Mouse (Mus musculus): ENCODE data around the gene Pkd2. TPM values are rescaled to one million over a fixed set of nuclear protein-coding genes. Genes with fewer than 3 reads are reported as not detected.

The Pkd2 gene
- polyA plus RNA-seq, 1 experiment from 2014 or later: 6.8 TPM

DNA sequence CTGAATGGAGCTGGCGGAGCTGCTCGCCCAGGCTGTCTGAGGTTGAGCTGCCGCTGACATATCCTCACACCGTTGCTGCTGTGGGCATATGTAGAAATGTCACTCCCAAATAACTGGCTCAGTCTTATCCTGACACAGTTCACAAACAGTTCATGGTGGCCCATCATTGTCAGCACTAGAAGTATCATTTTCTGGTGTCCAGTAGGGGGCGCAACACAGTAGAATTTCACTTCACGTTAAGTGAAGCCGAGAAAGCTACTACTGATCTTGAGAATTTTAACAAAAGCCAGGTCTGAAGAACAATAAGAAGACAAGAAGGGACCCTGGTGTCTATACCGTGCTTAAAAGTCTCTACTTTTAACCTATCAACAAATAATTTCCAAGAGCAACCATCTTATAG, 13.1 kb downstream of the Pkd2 start:
- no peaks in the 10 kb centered on the region for H3K4me1 ChIP-seq (replicated peaks; ENCODE audit: control insufficient read depth, insufficient read depth, low read length)
- no peak overlapping the region for H3K4me3 ChIP-seq (ENCODE audit: low read depth, low read length)
- H3K9me3 ChIP-seq (ENCODE audit: control insufficient read depth, low read length): no peaks in the 10 kb centered on the region
- ATAC-seq (replicated peaks; ENCODE audit: low FRiP score) (no peak), DNase-seq (ENCODE audit: low spot score) (no peak)
- no peak overlapping the region for H3K4me2 ChIP-seq
- no peak overlapping the region for H3K27ac ChIP-seq (ENCODE audit: low read depth, low read length)
- H3K36me3 ChIP-seq (ENCODE audit: control insufficient read depth, insufficient read depth, low read length): peaks cover 6% of the 10 kb centered on the region; the same call in 1 of the 2 replicates
- H3K27me3 ChIP-seq (replicated peaks; ENCODE audit: control insufficient read depth, insufficient read depth, low read length): no peaks in the 10 kb centered on the region
- H3K9ac ChIP-seq (ENCODE audit: low read depth, low read length): no peak overlapping the region
- 91% methylated on average over 8 of the region's 8 CpGs for WGBS

DNA sequence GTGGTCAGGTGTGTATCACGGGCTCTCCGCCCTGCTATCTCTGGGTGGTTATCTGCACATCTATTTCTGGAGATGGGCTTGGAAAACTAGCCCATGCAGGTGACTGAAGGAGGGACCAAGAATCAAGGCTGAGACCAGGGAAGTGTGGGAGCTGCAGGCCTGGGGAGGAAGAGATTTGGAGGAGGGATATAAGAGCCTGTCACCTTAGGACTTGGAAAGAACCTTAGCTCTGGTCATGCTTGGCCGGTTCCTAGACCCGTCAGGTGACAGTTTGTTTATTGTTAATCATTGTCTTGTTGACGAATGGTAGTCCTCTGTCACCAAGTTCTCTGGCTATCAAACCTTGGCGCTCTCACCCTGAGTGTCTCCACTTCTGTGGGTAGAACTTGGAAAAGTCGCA, 21.1 kb downstream of the Pkd2 start:
- no peaks in the 10 kb centered on the region for H3K4me1 ChIP-seq (replicated peaks; ENCODE audit: control insufficient read depth, insufficient read depth, low read length)
- no peak overlapping the region for H3K4me3 ChIP-seq (ENCODE audit: low read depth, low read length)
- WGBS: 82% methylated on average over 7 of the region's 7 CpGs
- DNase-seq (ENCODE audit: low spot score) (no peak), ATAC-seq (replicated peaks; ENCODE audit: low FRiP score) (no peak)
- peaks cover 8% of the 10 kb centered on the region; the same call in 1 of the 2 replicates for H3K36me3 ChIP-seq (ENCODE audit: control insufficient read depth, insufficient read depth, low read length)
- H3K27me3 ChIP-seq (replicated peaks; ENCODE audit: control insufficient read depth, insufficient read depth, low read length): no peaks in the 10 kb centered on the region
- H3K9ac ChIP-seq (ENCODE audit: low read depth, low read length): no peak overlapping the region
- H3K27ac ChIP-seq (ENCODE audit: low read depth, low read length): no peak overlapping the region
- H3K9me3 ChIP-seq (ENCODE audit: control insufficient read depth, low read length): no peaks in the 10 kb centered on the region
- H3K4me2 ChIP-seq: no peak overlapping the region

DNA sequence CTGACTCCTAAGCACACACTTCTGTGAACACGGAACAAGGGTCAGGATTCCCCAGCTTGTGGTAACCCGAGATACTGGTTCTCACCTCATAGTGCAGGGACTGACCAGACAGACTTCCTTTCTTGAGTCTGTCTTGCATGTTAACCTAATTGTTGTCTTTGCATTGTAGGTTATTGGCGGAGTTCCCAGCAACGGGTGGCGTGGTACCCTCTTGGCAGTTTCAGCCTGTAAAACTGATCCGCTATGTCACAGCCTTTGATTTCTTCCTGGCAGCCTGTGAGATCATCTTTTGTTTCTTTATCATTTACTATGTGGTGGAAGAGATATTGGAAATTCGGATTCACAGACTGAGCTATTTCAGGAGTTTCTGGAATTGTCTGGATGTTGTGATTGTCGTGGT, 23.6 kb downstream of the Pkd2 start:
- Histone ChIP-seq H3K9me3 (ENCODE audit: control insufficient read depth, low read length) (no peaks in the 10 kb centered on the region), H3K4me3 (ENCODE audit: low read depth, low read length) (no peak overlapping the region), H3K9ac (ENCODE audit: low read depth, low read length) (no peak overlapping the region), H3K27ac (ENCODE audit: low read depth, low read length) (no peak overlapping the region), H3K4me1 (replicated peaks; ENCODE audit: control insufficient read depth, insufficient read depth, low read length) (no peaks in the 10 kb centered on the region), H3K27me3 (replicated peaks; ENCODE audit: control insufficient read depth, insufficient read depth, low read length) (no peaks in the 10 kb centered on the region), H3K4me2 (no peak overlapping the region), H3K36me3 (ENCODE audit: control insufficient read depth, insufficient read depth, low read length) (peaks cover 9% of the 10 kb centered on the region)
- 82% methylated on average over 8 of the region's 8 CpGs for WGBS
- DNase-seq (ENCODE audit: low spot score) (no peak), ATAC-seq (replicated peaks; ENCODE audit: low FRiP score) (no peak)

DNA sequence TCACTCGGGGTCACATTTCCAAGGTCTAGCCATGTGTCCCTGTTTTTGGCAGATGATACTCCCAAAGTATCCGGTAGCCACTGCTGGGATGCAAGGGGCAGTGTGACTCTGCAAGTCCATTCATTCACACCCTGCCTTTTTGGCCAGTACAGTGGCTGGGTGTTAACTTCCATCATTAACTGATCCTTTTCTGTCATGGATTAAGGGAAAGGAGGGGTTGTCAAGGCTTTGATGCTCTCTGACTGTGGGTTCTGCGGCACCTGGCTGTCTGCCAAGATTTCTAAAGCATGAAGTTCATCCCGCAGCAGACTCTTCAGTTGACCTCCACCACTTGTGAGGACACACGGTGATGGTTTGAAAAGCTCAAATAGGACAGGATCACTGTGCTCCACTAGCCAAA, 32.3 kb downstream of the Pkd2 start:
- no peaks in the 10 kb centered on the region for H3K9me3 ChIP-seq (ENCODE audit: control insufficient read depth, low read length)
- H3K27ac ChIP-seq (ENCODE audit: low read depth, low read length): no peak overlapping the region
- DNase-seq (ENCODE audit: low spot score): no peak
- no peak overlapping the region for H3K9ac ChIP-seq (ENCODE audit: low read depth, low read length)
- peaks cover 9% of the 10 kb centered on the region for H3K36me3 ChIP-seq (ENCODE audit: control insufficient read depth, insufficient read depth, low read length)
- H3K27me3 ChIP-seq (replicated peaks; ENCODE audit: control insufficient read depth, insufficient read depth, low read length): no peaks in the 10 kb centered on the region
- no peak for ATAC-seq (replicated peaks; ENCODE audit: low FRiP score)
- no peak overlapping the region for H3K4me2 ChIP-seq
- no peaks in the 10 kb centered on the region for H3K4me1 ChIP-seq (replicated peaks; ENCODE audit: control insufficient read depth, insufficient read depth, low read length)
- H3K4me3 ChIP-seq (ENCODE audit: low read depth, low read length): no peak overlapping the region
- WGBS: 75% methylated on average over 5 of the region's 5 CpGs

DNA sequence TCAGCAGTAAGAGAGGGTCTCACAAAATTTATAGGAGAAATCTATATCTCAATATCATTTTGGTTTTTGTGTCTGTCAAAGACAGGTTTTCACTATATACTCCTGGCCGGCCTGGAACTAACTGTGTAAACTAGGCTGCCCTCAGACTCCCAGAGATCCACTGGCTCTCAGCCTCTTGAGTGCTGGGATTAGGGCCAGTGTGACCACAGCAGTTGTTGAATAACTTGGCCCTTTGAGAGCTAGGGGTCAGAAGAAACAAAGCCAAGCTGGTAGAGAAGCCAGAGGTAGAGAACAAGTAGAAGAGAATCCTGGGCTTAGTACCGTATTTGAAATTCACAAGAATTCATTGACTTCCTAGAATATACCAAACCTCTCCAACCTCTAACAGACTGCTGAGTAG, 45.6 kb downstream of the Pkd2 start:
- H3K36me3 ChIP-seq (ENCODE audit: control insufficient read depth, insufficient read depth, low read length): peaks cover 9% of the 10 kb centered on the region
- H3K27ac ChIP-seq (ENCODE audit: low read depth, low read length): no peak overlapping the region
- H3K4me1 ChIP-seq (replicated peaks; ENCODE audit: control insufficient read depth, insufficient read depth, low read length): peaks cover 7% of the 10 kb centered on the region; the same call in 1 of the 2 replicates
- no peak overlapping the region for H3K4me2 ChIP-seq
- no peak overlapping the region for H3K9ac ChIP-seq (ENCODE audit: low read depth, low read length)
- no peaks in the 10 kb centered on the region for H3K27me3 ChIP-seq (replicated peaks; ENCODE audit: control insufficient read depth, insufficient read depth, low read length)
- no peaks in the 10 kb centered on the region for H3K9me3 ChIP-seq (ENCODE audit: control insufficient read depth, low read length)
- no peak overlapping the region for H3K4me3 ChIP-seq (ENCODE audit: low read depth, low read length)
- ATAC-seq (replicated peaks; ENCODE audit: low FRiP score) (no peak), DNase-seq (ENCODE audit: low spot score) (no peak)
- WGBS: 94% methylated on average over 2 of the region's 2 CpGs

DNA sequence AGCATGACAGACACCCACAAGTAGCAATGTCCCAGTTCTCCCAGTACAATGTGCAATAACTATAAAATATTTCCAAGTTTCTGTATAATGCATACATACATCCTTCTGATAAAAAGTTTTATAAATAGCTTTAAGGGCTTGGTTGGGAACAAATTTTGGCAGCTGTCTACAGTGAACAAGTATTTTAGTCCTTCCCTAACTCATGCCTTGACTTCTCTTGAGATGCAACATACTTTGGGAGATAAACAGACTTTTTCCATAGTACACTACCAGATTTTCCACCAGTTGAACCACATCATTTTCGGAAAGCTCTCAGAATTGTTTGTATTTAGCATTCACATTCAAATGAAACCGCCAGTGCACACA, 48.6 kb downstream of the Pkd2 start:
- Histone ChIP-seq H3K4me2 (peak overlapping the region; percentile 86), H3K9me3 (ENCODE audit: control insufficient read depth, low read length) (no peaks in the 10 kb centered on the region), H3K27me3 (replicated peaks; ENCODE audit: control insufficient read depth, insufficient read depth, low read length) (no peaks in the 10 kb centered on the region), H3K9ac (ENCODE audit: low read depth, low read length) (0 out of 2 replicates have a peak overlapping the region, but pooled peaks have one; percentile 34), H3K36me3 (ENCODE audit: control insufficient read depth, insufficient read depth, low read length) (peaks cover 8% of the 10 kb centered on the region), H3K4me1 (replicated peaks; ENCODE audit: control insufficient read depth, insufficient read depth, low read length) (peaks cover 7% of the 10 kb centered on the region; the same call in 1 of the 2 replicates), H3K4me3 (ENCODE audit: low read depth, low read length) (peak overlapping the region; percentile 83), H3K27ac (ENCODE audit: low read depth, low read length) (no peak overlapping the region)
- ATAC-seq (replicated peaks; ENCODE audit: low FRiP score): no peak
- no peak for DNase-seq (ENCODE audit: low spot score)
- 1% methylated on average over 2 of the region's 2 CpGs for WGBS

DNA sequence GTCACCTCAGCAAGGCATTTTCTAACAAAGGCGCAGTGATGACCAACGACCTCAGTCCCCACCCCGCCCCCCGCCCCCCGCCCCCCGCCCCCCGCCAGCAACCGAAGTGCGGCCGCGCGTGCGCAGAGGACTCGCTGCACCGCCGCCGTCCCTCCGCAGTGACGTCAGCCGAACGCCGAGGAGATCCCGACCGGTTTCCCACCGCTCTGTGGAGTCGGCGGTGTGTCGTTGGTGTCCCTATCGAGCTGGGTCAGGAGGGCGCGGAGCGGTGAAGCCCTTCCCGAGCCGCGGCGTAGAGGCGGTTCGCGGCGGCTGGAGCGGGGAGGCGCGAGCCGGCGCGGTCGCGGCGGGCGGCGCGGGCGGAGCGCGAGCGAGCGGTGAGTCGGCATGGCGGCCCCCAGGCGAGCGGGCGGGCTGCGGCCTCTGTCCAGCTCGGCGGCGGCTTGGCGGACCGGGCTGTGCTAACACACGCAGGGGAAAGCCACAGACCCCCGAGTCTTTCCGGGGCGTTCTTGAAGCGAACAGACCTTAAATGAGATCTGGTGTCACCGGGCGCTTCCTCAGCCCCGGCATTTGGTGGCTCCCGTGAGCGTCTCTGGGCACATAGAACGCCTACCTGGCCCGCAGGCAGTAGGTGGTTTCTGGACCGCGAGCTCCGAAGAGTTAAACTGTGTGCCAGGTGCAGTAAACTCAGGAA, 49.1 kb downstream of the Pkd2 start, which contains the start of gene BC005561:
Gene BC005561, plus strand, starts transcription at position 158 of the 697 bp plus-strand sequence.
- Histone ChIP-seq H3K4me2 (peak within 1 kb of the TSS; percentile 86), H3K9ac (ENCODE audit: low read depth, low read length) (peak within 1 kb of the TSS; percentile 89), H3K27me3 (replicated peaks; ENCODE audit: control insufficient read depth, insufficient read depth, low read length) (no peaks in the 10 kb centered on the region), H3K9me3 (ENCODE audit: control insufficient read depth, low read length) (no peaks in the 10 kb centered on the region), H3K27ac (ENCODE audit: low read depth, low read length) (peak within 1 kb of the TSS; percentile 86), H3K4me3 (ENCODE audit: low read depth, low read length) (peak within 1 kb of the TSS; percentile 83), H3K36me3 (ENCODE audit: control insufficient read depth, insufficient read depth, low read length) (peaks cover 9% of the 10 kb centered on the region), H3K4me1 (replicated peaks; ENCODE audit: control insufficient read depth, insufficient read depth, low read length) (peaks cover 7% of the 10 kb centered on the region; the same call in 1 of the 2 replicates)
- ATAC-seq (replicated peaks; ENCODE audit: low FRiP score): peak; percentile 91
- WGBS: under 1% methylated on average over 78 of the region's 83 CpGs
- peak; percentile 86 for DNase-seq (ENCODE audit: low spot score)

DNA sequence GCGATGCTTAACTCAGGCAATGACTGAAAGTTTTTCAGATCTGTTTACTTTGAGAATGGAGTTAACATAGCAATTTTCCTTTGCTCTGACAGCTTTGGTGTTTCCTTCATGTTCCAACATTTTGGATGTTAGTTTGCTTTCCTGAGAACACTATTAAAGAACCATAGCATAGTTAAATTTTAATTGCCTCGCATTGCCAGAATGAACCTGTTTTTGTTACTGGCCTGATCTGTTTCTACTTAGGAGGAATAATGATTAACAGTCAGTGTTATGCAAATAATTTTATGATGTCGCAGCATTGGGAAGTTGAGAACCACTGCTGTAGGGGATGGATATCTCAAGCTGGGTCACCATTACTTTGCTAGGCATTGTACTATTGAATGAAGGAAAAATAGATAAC, 52.0 kb downstream of the Pkd2 start:
- Histone ChIP-seq H3K36me3 (ENCODE audit: control insufficient read depth, insufficient read depth, low read length) (peaks cover 15% of the 10 kb centered on the region; the same call in 1 of the 2 replicates), H3K4me2 (no peak overlapping the region), H3K27ac (ENCODE audit: low read depth, low read length) (no peak overlapping the region), H3K9ac (ENCODE audit: low read depth, low read length) (no peak overlapping the region), H3K4me1 (replicated peaks; ENCODE audit: control insufficient read depth, insufficient read depth, low read length) (peaks cover 7% of the 10 kb centered on the region; the same call in 1 of the 2 replicates), H3K4me3 (ENCODE audit: low read depth, low read length) (no peak overlapping the region), H3K27me3 (replicated peaks; ENCODE audit: control insufficient read depth, insufficient read depth, low read length) (no peaks in the 10 kb centered on the region), H3K9me3 (ENCODE audit: control insufficient read depth, low read length) (peaks cover 4% of the 10 kb centered on the region; the same call in 1 of the 2 replicates)
- ATAC-seq (replicated peaks; ENCODE audit: low FRiP score) (no peak), DNase-seq (ENCODE audit: low spot score) (no peak)
- WGBS: 94% methylated on average over 3 of the region's 3 CpGs

DNA sequence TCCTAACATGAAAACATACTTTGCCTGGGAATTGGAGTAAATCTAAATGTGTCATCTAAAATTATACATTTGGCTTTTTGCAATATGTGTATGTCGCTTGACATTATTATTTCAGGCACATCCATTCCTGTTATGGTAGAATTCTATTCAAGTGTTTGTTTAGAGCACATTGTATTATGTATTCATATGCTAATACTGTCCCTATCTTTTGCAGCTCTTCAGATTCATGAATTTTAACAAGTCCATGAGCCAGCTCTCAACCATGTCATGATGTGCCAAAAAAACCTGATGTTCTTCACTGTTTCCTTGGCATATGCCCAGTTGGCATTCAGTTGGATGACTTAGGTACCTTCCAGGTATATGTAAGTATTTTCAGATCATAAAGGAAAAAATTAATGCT, 79.4 kb downstream of the Pkd2 start:
- Histone ChIP-seq H3K4me3 (ENCODE audit: low read depth, low read length) (no peak overlapping the region), H3K4me1 (replicated peaks; ENCODE audit: control insufficient read depth, insufficient read depth, low read length) (no peaks in the 10 kb centered on the region), H3K27ac (ENCODE audit: low read depth, low read length) (no peak overlapping the region), H3K4me2 (no peak overlapping the region), H3K9me3 (ENCODE audit: control insufficient read depth, low read length) (no peaks in the 10 kb centered on the region), H3K9ac (ENCODE audit: low read depth, low read length) (no peak overlapping the region), H3K36me3 (ENCODE audit: control insufficient read depth, insufficient read depth, low read length) (peaks cover 16% of the 10 kb centered on the region; the same call in 1 of the 2 replicates), H3K27me3 (replicated peaks; ENCODE audit: control insufficient read depth, insufficient read depth, low read length) (no peaks in the 10 kb centered on the region)
- ATAC-seq (replicated peaks; ENCODE audit: low FRiP score): no peak
- WGBS: 84% methylated on average over 1 of the region's 1 CpGs
- DNase-seq (ENCODE audit: low spot score): no peak

Data from liver, embryonic 11.5 days (tissue).